Mouse (Mus musculus) neural tube, embryonic 10.5 days (tissue): ENCODE measurements around the gene Slc22a6.

Experiments
- DNase-seq: peaks from one replicate; pipeline ENCODE4 v3.0.0-alpha.2; 2017; ENCODE audit warnings: low spot score; ENCODE audit errors: extremely low spot score

Gene Slc22a6

GRCm38 (mm10) chr19:8611358-8612123 lies 6.3 kb upstream of the Slc22a6 start:
- DNase-seq, result no peak

GRCm38 (mm10) chr19:8613111-8613510 lies 4.7 kb upstream of the Slc22a6 start:
- DNase-seq, result no peak

DNA sequence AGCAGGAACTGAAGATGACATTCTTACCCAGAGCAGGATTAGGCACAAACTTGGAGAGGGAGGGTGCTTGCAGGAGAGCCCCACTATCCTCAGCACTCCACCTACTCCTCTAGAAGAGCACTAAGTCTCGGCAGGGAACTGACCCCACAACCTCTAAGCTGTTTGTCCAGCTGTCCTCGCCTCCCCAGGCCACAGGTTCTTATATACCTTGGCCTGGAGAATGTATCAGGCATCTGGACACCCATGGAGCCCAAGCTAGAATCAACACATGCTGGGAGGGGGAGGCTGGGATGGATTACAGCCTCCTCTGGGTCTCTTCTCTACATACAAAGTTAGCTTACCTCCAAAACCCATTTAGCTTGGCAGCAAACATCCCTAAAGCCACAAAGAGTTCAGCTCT lies 3.5 kb upstream of the Slc22a6 start:
- peak; percentile 26 for DNase-seq

GRCm38 (mm10) chr19:8616314-8616713 lies 1.5 kb upstream of the Slc22a6 start:
- DNase-seq, result no peak

GRCm38 (mm10) chr19:8621098-8621497 lies 3.3 kb downstream of the Slc22a6 start:
- no peak for DNase-seq

- DNase-seq, result peak; percentile 27
These were observed 12.4 kb downstream of the Slc22a6 start for GRCm38 (mm10) chr19:8630249-8630648.

- DNase-seq, result no peak
These were observed 13.0 kb downstream of the Slc22a6 start for GRCm38 (mm10) chr19:8630826-8631225.

GRCm38 (mm10) chr19:8632029-8632428 lies 14.2 kb downstream of the Slc22a6 start:
- DNase-seq, result no peak

DNA sequence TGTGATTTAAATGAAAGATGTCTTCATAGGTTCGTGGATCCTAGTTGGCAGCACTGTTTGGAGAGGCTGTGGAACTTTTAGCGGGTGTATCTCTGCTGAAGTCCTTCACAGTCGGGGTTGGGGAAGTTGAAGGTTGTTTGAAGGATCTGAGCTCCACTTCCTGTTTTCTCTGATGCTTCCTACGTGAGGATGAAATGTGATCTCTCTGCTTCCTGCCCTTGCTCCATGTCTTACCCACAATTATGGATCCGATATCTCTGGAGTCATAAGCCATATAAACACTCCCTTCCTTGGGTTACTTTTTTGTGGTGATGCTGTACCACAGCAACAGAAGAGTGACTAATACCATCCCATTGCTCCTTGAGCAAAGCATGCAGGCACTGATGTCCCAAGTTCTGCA lies 24.2 kb downstream of the Slc22a6 start:
- DNase-seq, result no peak

DNA sequence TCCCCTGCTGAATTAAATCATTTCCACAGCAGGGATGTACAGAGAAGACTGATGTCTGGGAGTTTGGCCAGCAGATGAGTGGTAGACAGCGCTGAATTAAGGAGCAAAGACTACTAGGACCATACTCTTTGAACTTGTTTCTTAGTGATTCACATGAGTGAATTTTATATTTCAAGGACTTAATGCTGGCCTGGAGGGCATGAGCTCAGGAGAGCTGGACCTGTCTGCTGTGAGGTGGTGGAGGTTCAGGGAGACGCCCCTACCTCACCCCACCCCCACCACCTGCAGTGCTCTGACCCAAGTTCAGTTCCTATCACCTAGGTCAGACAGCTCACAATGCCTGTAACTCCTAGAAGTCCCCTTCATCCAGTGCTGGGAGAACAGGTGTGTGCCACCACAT lies 28.6 kb downstream of the Slc22a6 start:
- DNase-seq, result no peak

DNA sequence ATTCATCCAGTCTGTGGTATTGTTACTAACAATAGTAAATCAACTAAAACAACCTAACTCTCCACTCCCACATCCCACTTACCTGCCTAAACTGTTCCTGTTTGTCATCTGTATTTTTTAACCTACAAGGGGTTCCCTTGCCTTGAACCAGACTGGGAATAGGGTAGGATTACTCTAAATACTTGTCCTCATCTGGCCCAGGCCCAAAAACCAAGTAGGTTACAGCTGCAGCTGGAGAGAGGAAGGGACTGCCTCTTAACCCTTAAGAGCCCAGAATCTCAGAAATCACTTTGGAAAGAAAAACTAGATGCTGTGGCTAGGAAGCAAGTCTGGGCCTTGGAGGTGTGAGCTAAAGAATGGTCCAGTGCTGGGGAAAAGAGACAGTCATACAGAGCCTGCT lies 38.0 kb downstream of the Slc22a6 start:
- DNase-seq, result no peak

- DNase-seq, result no peak
These were observed 38.5 kb downstream of the Slc22a6 start for GRCm38 (mm10) chr19:8656341-8656740.

DNA sequence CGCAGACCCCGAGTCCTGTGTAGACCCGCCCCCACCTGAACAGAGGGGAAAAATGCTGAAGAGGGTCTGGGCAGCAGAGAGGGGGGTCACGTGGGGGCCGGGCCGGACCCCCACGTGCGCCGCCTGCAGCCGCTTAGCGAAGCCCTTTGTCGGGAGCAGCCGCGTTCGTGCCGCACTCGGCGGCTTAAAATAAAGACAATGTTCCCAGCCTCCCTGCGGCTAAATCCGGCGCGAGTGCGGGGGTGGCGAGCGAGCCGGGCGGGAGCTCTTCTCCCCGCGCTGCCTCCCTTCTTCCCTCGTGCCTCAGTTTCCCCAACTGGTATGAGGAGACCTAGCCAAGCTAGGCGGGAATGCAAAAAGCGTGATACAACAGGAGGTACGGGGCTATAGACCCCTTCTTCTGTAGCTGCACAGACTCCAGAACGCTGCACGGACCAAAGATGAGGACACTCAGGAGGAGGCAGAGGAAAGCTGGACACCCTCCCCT lies 44.0 kb downstream of the Slc22a6 start:
- DNase-seq, result peak; percentile 61

- DNase-seq, result peak; percentile 73
These were observed 44.5 kb downstream of the Slc22a6 start for GRCm38 (mm10) chr19:8662337-8662736.

DNA sequence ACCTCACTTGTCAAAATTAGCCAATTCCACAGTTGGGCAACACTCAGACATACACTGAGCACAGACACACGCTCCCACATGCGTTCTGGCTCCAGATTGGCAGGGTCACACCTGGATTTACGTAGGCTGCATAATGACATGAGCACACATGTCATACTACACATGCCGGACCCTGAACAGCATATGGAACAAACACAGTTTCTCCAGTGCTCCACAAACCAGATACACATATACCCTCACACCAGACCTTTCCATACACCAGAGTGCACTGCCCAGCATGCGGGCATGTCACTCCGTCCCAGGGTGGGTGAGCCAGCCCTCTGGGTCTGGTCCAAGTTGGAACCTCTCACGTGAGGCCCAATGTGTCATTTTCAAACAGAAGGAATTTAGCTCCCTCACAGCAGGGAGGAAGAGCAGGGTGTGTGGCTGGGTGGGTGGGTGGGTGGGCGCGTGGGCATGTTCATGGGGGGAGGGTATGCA lies 45.6 kb downstream of the Slc22a6 start, which contains the start of gene Chrm1:
Chrm1 (plus strand) TSS at position 430 of the 480 bp plus-strand sequence.
- no peak for DNase-seq

- no peak for DNase-seq
These were observed 46.1 kb downstream of the Slc22a6 start for GRCm38 (mm10) chr19:8663911-8664421.

DNA sequence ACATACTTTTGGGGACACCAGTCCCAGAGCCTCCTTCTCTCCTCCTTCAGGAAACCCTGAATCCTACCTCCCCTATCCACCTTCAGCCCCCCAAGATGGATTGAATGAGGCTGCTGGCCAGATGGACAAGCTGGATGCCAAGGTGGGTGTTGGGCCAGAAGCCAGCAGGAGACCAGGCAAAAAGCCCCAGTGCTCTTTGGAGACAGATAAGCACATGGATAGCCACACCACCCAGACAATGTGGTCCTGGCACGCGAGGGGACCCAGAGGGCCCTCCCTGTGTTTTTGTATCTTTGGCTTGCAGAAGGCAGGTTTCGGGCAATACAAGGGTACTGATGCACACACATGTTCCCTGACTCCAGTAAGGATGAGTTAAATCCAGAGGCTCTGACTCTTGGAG lies 47.0 kb downstream of the Slc22a6 start:
- DNase-seq, result no peak

GRCm38 (mm10) chr19:8665746-8666145 lies 47.9 kb downstream of the Slc22a6 start:
- DNase-seq, result no peak

GRCm38 (mm10) chr19:8672859-8673258 lies 55.0 kb downstream of the Slc22a6 start:
- DNase-seq, result no peak

DNA sequence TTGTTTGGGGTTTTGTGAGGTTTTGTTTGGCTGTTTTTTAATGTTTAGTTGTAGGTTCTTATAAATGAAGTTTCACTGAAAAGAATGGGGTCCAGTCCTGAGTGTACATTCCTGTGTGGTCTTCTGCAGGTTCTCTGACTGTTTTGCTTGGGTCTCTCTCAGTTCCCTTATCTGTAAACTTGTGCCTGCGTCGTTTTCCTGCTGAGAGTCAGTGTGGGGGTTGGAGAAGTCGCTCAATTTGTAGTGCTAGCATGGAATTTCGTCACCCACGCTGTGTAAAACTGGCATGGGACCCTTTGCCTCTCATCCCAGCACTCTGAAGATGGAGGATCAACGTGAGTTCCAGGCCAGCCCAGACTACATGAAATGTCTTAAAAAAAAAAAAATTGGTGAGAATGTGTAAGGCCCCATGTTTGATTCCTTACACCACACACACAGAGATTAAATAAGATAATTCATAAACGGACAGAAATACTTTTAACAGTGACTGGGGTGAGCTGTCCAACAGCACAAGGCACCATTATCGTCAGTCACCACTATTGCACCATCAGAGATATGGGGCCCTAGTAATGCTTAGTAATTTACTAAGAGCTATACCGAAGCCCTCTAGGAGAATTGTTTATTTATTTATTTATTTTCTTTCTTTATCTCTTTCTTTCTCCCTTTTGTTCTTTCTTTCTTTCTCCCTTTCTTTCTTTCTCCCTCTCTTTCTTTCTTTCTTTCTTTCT lies 55.7 kb downstream of the Slc22a6 start:
- no peak for DNase-seq
